Mouse (Mus musculus): ENCODE data around the gene Erc2.

DNA sequence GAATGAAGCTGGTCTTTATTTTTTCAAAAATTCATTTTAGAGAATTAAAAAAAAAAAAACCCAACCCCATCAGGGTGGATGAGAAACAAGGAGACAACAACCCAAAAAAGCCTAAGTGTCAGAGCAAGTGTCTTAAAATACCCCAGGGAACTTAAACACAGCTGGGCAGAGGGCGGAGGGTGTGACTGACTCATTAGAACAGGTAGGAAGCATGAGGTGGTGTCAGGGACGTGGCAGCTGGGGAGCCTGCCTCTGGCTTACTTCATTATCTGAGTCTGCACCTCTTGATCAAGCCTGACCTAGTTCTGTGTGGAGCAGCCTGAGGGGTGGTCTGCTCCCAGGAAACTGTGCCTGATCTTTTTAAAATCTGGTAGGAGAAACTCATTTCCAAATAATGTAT is 20.8 kb downstream of the Erc2 start:
- TF ChIP-seq CTCF (IDR thresholded peaks at IDR 0.05; ENCODE audit: low read depth) (no peak), EP300 (IDR thresholded peaks at IDR 0.05; ENCODE audit: low read depth) (no peak)

Measured in liver, embryonic 14.5 days (tissue).